Mouse (Mus musculus) MEL (cell line): ENCODE measurements around the gene Wdr93.

Source experiments
- CTCF ChIP-seq, 3 experiments: IDR thresholded peaks in 2 of 3; conservative IDR thresholded peaks in 1 of 3; 2 replicates each; pipeline ENCODE4 v1.5.1; 2011 to 2012; ENCODE audit warnings: low read length in 3 of 3, low read depth in 2 of 3, mild to moderate bottlenecking in 2 of 3, improper control_type of control experiment in 1 of 3, inconsistent platforms in 1 of 3, mixed read lengths in 1 of 3, moderate library complexity in 1 of 3; ENCODE audit not compliant: control insufficient read depth in 1 of 3, insufficient read depth in 1 of 3, poor library complexity in 1 of 3, severe bottlenecking in 1 of 3
- NELFE ChIP-seq: IDR thresholded peaks from 2 replicates; pipeline ENCODE4 v1.6.1; 2011; ENCODE audit warnings: low read depth, low read length, improper control_type of control experiment

DNA sequence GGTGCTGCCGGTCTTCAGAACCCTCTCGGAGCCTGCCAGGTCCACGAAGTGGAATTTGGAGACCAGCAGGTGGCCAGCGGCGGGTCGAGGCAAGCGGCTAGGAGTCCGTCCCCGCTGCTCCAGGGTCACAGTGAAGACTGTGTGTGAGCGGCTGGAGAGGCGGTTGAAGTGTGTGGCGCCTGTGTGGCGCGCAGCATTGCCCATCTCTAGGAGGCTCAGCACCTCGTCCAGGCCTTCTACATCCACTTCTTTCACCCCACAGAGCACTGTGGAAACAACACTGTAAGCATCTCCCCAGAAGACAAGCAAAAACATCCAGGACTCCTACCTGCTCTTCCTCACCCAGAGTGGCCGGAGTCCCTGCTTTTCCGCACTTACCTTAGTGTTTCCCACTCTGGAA, 32.1 kb upstream of the Wdr93 start:
- TF ChIP-seq CTCF (IDR thresholded peaks at IDR 0.05 in 2 of 3, conservative IDR thresholded peaks at IDR 0.05 in 1 of 3; ENCODE audit: control insufficient read depth in 1 of 3, insufficient read depth in 1 of 3, low read depth in 2 of 3, low read length in 3 of 3, poor library complexity in 1 of 3, severe bottlenecking in 1 of 3) (no peak), NELFE (no peak)
